Mouse (Mus musculus): Measurements from ENCODE around the gene Pus7l. TPM values are rescaled to one million over a fixed set of nuclear protein-coding genes. Genes with fewer than 3 reads are reported as not detected.

The Pus7l gene
- polyA plus RNA-seq, 1 experiment from 2014 or later: 4.8 TPM

GRCm38 (mm10) chr15:94544844-94545243, 1.5 kb upstream of the Pus7l start:
- Histone ChIP-seq H3K4me1 (replicated peaks; ENCODE audit: control insufficient read depth, insufficient read depth, low read length) (peaks cover 6% of the 10 kb centered on the region), H3K9me3 (ENCODE audit: control insufficient read depth, low read length) (0 out of 2 replicates have a peak, but pooled peaks cover 3% of the 10 kb centered on the region), H3K9ac (replicated peaks; ENCODE audit: low read depth, low read length) (no peak overlapping the region), H3K27me3 (replicated peaks; ENCODE audit: control insufficient read depth, insufficient read depth, low read length) (no peaks in the 10 kb centered on the region), H3K4me3 (replicated peaks; ENCODE audit: low read length) (no peak overlapping the region), H3K4me2 (ENCODE audit: low read length) (no peak overlapping the region), H3K27ac (ENCODE audit: low read length) (no peak overlapping the region), H3K36me3 (ENCODE audit: control insufficient read depth, insufficient read depth) (no peaks in the 10 kb centered on the region)
- no peak for ATAC-seq
- WGBS: 88% methylated on average over 4 of the region's 4 CpGs

GRCm38 (mm10) chr15:94544052-94544636, 797 bp upstream of the Pus7l start:
- H3K9me3 ChIP-seq (ENCODE audit: control insufficient read depth, low read length): no peaks in the 10 kb centered on the region
- no peaks in the 10 kb centered on the region for H3K36me3 ChIP-seq (ENCODE audit: control insufficient read depth, insufficient read depth)
- ATAC-seq: no peak
- no peak overlapping the region for H3K27ac ChIP-seq (ENCODE audit: low read length)
- H3K4me3 ChIP-seq (replicated peaks; ENCODE audit: low read length): peak overlapping the region; percentile 70
- no peaks in the 10 kb centered on the region for H3K27me3 ChIP-seq (replicated peaks; ENCODE audit: control insufficient read depth, insufficient read depth, low read length)
- peak overlapping the region; percentile 73 for H3K9ac ChIP-seq (replicated peaks; ENCODE audit: low read depth, low read length)
- peak overlapping the region; percentile 74 for H3K4me2 ChIP-seq (ENCODE audit: low read length)
- WGBS: 39% methylated on average over 9 of the region's 9 CpGs
- peaks cover 6% of the 10 kb centered on the region for H3K4me1 ChIP-seq (replicated peaks; ENCODE audit: control insufficient read depth, insufficient read depth, low read length)

- no peaks in the 10 kb centered on the region for H3K9me3 ChIP-seq (ENCODE audit: control insufficient read depth, low read length)
- H3K27me3 ChIP-seq (replicated peaks; ENCODE audit: control insufficient read depth, insufficient read depth, low read length): no peaks in the 10 kb centered on the region
- peak overlapping the region; percentile 70 for H3K4me3 ChIP-seq (replicated peaks; ENCODE audit: low read length)
- H3K36me3 ChIP-seq (ENCODE audit: control insufficient read depth, insufficient read depth): no peaks in the 10 kb centered on the region
- WGBS: 6% methylated on average over 22 of the region's 22 CpGs
- H3K27ac ChIP-seq (ENCODE audit: low read length): peak overlapping the region; percentile 41
- peak; percentile 91 for ATAC-seq
- H3K9ac ChIP-seq (replicated peaks; ENCODE audit: low read depth, low read length): peak overlapping the region; percentile 73
- peak overlapping the region; percentile 74 for H3K4me2 ChIP-seq (ENCODE audit: low read length)
- H3K4me1 ChIP-seq (replicated peaks; ENCODE audit: control insufficient read depth, insufficient read depth, low read length): peaks cover 6% of the 10 kb centered on the region
These were observed 559 bp downstream of the Pus7l start for GRCm38 (mm10) chr15:94542567-94543408.

- Histone ChIP-seq H3K36me3 (ENCODE audit: control insufficient read depth, insufficient read depth) (no peaks in the 10 kb centered on the region), H3K4me1 (replicated peaks; ENCODE audit: control insufficient read depth, insufficient read depth, low read length) (peaks cover 6% of the 10 kb centered on the region), H3K27ac (ENCODE audit: low read length) (no peak overlapping the region), H3K9ac (replicated peaks; ENCODE audit: low read depth, low read length) (no peak overlapping the region), H3K4me2 (ENCODE audit: low read length) (no peak overlapping the region), H3K4me3 (replicated peaks; ENCODE audit: low read length) (no peak overlapping the region), H3K27me3 (replicated peaks; ENCODE audit: control insufficient read depth, insufficient read depth, low read length) (no peaks in the 10 kb centered on the region), H3K9me3 (ENCODE audit: control insufficient read depth, low read length) (no peaks in the 10 kb centered on the region)
- no peak for ATAC-seq
- 89% methylated on average over 3 of the region's 3 CpGs for WGBS
These were observed 4.1 kb downstream of the Pus7l start for GRCm38 (mm10) chr15:94539296-94539695.

- Histone ChIP-seq H3K27ac (ENCODE audit: low read length) (no peak overlapping the region), H3K27me3 (replicated peaks; ENCODE audit: control insufficient read depth, insufficient read depth, low read length) (no peaks in the 10 kb centered on the region), H3K4me2 (ENCODE audit: low read length) (no peak overlapping the region), H3K9me3 (ENCODE audit: control insufficient read depth, low read length) (no peaks in the 10 kb centered on the region), H3K9ac (replicated peaks; ENCODE audit: low read depth, low read length) (no peak overlapping the region), H3K4me1 (replicated peaks; ENCODE audit: control insufficient read depth, insufficient read depth, low read length) (no peaks in the 10 kb centered on the region), H3K36me3 (ENCODE audit: control insufficient read depth, insufficient read depth) (no peaks in the 10 kb centered on the region), H3K4me3 (replicated peaks; ENCODE audit: low read length) (no peak overlapping the region)
- ATAC-seq: no peak
- 94% methylated on average over 7 of the region's 7 CpGs for WGBS
These were observed 7.8 kb downstream of the Pus7l start for GRCm38 (mm10) chr15:94535521-94535920.

- Histone ChIP-seq H3K9me3 (ENCODE audit: control insufficient read depth, low read length) (no peaks in the 10 kb centered on the region), H3K27me3 (replicated peaks; ENCODE audit: control insufficient read depth, insufficient read depth, low read length) (no peaks in the 10 kb centered on the region), H3K27ac (ENCODE audit: low read length) (no peak overlapping the region), H3K36me3 (ENCODE audit: control insufficient read depth, insufficient read depth) (no peaks in the 10 kb centered on the region), H3K4me1 (replicated peaks; ENCODE audit: control insufficient read depth, insufficient read depth, low read length) (no peaks in the 10 kb centered on the region), H3K9ac (replicated peaks; ENCODE audit: low read depth, low read length) (no peak overlapping the region), H3K4me2 (ENCODE audit: low read length) (no peak overlapping the region), H3K4me3 (replicated peaks; ENCODE audit: low read length) (no peak overlapping the region)
- WGBS: 70% methylated on average over 6 of the region's 6 CpGs
- no peak for ATAC-seq
These were observed 10.4 kb downstream of the Pus7l start for GRCm38 (mm10) chr15:94532956-94533355.

- Histone ChIP-seq H3K9ac (replicated peaks; ENCODE audit: low read depth, low read length) (no peak overlapping the region), H3K27me3 (replicated peaks; ENCODE audit: control insufficient read depth, insufficient read depth, low read length) (no peaks in the 10 kb centered on the region), H3K4me2 (ENCODE audit: low read length) (no peak overlapping the region), H3K27ac (ENCODE audit: low read length) (no peak overlapping the region), H3K9me3 (ENCODE audit: control insufficient read depth, low read length) (no peaks in the 10 kb centered on the region), H3K4me1 (replicated peaks; ENCODE audit: control insufficient read depth, insufficient read depth, low read length) (no peaks in the 10 kb centered on the region), H3K36me3 (ENCODE audit: control insufficient read depth, insufficient read depth) (no peaks in the 10 kb centered on the region), H3K4me3 (replicated peaks; ENCODE audit: low read length) (no peak overlapping the region)
- WGBS: 86% methylated on average over 5 of the region's 5 CpGs
- no peak for ATAC-seq
These were observed 11.0 kb downstream of the Pus7l start for GRCm38 (mm10) chr15:94532306-94532705.

GRCm38 (mm10) chr15:94530519-94530918, 12.8 kb downstream of the Pus7l start:
- Histone ChIP-seq H3K9me3 (ENCODE audit: control insufficient read depth, low read length) (no peaks in the 10 kb centered on the region), H3K4me2 (ENCODE audit: low read length) (no peak overlapping the region), H3K4me1 (replicated peaks; ENCODE audit: control insufficient read depth, insufficient read depth, low read length) (no peaks in the 10 kb centered on the region), H3K4me3 (replicated peaks; ENCODE audit: low read length) (no peak overlapping the region), H3K27ac (ENCODE audit: low read length) (no peak overlapping the region), H3K9ac (replicated peaks; ENCODE audit: low read depth, low read length) (no peak overlapping the region), H3K27me3 (replicated peaks; ENCODE audit: control insufficient read depth, insufficient read depth, low read length) (no peaks in the 10 kb centered on the region), H3K36me3 (ENCODE audit: control insufficient read depth, insufficient read depth) (no peaks in the 10 kb centered on the region)
- WGBS: 81% methylated on average over 3 of the region's 3 CpGs
- no peak for ATAC-seq

- H3K9me3 ChIP-seq (ENCODE audit: control insufficient read depth, low read length): no peaks in the 10 kb centered on the region
- no peak for ATAC-seq
- no peak overlapping the region for H3K4me2 ChIP-seq (ENCODE audit: low read length)
- no peaks in the 10 kb centered on the region for H3K27me3 ChIP-seq (replicated peaks; ENCODE audit: control insufficient read depth, insufficient read depth, low read length)
- WGBS: 85% methylated on average over 12 of the region's 12 CpGs
- H3K27ac ChIP-seq (ENCODE audit: low read length): no peak overlapping the region
- no peaks in the 10 kb centered on the region for H3K36me3 ChIP-seq (ENCODE audit: control insufficient read depth, insufficient read depth)
- no peak overlapping the region for H3K9ac ChIP-seq (replicated peaks; ENCODE audit: low read depth, low read length)
- H3K4me3 ChIP-seq (replicated peaks; ENCODE audit: low read length): no peak overlapping the region
- H3K4me1 ChIP-seq (replicated peaks; ENCODE audit: control insufficient read depth, insufficient read depth, low read length): no peaks in the 10 kb centered on the region
These were observed 18.4 kb downstream of the Pus7l start for GRCm38 (mm10) chr15:94524956-94525355.
